Mouse (Mus musculus) yolk sac, embryonic 10.5 days (tissue): ENCODE results near the gene Ctsw.
A peak's percentile ranks its signal among the peaks of the same experiment; 100 is the strongest.

ENCODE experiments used
- DNase-seq: peaks from one replicate; pipeline ENCODE4 v3.0.0-alpha.2; 2017; ENCODE audit warnings: low spot score

Gene Ctsw

GRCm38 (mm10) chr19:5487768-5488550 is 19.7 kb upstream of the Ctsw start, which contains the start of gene Mus81:
Gene Mus81 (minus strand): TSS chr19:5488402.
- DNase-seq: peak; percentile 97

- DNase-seq: no peak
Observed at GRCm38 (mm10) chr19:5486771-5487170, 18.5 kb upstream of the Ctsw start.

GRCm38 (mm10) chr19:5486286-5486685 is 18.0 kb upstream of the Ctsw start:
- DNase-seq: no peak

DNA sequence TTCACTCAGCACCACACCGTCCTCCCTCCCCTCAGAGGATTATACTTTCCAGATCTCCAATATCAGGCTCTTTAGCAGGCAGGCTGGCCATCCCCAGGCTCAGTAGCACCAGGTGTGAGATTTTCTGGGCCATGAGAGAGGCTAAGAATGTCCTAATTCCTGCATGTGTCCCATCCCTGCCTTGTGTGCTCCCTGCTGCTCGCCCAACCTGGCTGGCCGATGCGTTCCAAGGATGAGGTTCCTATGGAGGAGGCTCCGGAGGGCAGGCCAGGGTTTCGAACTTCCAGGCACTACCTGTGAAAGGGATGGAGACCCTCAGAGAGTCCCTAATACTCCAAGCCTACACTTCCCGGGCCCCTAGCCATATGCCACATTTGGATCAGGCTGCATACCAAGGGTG is 17.5 kb upstream of the Ctsw start:
- DNase-seq: no peak

DNA sequence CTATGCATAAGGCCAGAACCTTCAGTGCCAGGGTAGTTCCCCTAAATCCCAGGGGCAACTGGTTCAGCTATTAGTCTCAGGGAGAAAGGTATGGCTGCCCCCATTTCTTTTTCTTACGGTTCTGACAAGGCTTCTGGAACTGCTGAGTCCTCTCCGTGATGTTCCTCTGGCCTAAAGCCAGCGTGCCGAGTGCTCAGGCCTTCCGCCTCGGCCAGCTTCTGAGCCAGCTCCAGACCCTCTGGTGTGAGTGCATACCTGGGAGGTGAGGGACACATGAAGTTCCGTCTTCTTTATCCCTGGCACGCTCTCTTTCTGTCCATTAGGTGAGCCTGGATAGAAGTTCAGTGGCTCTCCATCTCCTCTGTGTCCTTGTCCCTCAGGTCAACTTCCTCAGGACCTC is 17.1 kb upstream of the Ctsw start:
- DNase-seq: no peak

- no peak for DNase-seq
Observed at GRCm38 (mm10) chr19:5484496-5484895, 16.2 kb upstream of the Ctsw start.

DNA sequence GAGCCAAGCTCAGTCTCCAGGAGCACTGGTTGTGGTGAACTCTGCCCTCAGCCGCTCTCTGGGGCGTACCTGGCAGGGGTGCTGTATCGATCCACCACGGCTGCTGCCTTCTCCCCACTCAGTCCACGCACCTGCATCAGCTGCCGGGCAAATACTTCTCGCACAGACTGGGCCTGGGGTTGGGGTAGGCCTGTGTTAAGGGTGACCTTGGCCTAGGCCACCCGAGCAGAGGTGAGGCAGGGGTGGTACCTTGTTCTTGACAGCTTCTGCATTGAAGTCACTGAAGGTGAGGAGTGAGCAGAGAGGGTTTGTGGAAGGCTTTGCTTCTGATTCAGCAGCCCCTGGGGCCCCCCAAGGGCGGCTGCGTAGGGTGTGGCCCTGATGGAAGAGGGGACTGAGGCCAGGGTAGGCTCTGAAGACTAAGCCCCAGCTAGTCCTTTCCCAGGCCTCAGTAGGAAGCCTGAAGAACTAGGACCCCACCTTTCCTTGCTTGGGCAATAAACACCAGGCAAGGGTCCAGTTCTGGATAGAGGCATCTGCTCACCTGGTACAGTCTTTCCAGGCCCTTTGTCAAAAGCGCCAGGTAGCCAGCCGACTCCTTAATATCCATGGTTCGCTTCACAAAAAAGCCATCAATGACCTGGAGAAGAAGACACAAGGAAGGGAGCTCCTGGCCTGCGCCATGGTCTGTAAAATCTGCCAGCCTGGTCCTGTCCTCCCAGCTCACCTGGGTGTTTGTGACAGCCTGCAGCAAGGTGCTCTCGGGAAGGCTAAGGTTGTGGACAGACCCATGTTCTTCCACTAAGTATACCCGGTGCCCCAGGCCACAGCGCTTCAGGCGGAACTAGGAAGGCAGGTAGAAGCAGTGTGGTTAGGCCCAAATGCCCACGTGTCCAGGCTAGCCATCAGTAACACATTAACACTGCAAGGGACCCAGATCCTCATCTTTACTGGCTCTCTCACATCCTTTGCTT is 15.4 kb upstream of the Ctsw start:
- DNase-seq: no peak

- DNase-seq: no peak
Observed at GRCm38 (mm10) chr19:5481398-5481797, 13.1 kb upstream of the Ctsw start.

GRCm38 (mm10) chr19:5480016-5480415 is 11.7 kb upstream of the Ctsw start:
- DNase-seq: no peak

DNA sequence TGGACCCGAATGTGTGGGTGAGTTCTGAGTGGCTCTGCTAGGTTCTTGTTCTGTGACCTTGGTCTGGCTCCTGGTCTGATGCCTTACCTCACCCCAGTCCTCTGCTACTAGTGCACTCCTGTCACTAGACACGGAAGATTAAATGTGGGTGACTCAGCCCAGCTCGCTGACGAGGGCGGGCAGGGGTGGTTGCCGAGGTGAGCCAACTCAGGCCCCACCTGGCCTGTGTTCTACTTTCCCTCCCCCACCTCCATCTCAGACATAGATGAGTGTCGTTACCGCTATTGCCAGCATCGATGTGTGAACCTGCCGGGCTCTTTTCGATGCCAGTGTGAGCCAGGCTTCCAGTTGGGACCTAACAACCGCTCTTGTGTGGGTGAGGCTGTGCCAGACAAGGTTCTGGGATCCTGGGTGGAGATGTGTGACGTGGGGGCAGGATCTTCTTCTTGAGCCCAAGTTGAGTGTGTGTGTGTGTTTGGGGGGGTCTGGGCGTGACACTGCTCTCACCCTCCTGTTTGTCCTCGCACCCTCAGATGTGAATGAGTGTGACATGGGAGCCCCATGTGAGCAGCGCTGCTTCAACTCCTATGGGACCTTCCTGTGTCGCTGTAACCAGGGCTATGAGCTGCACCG is 9.5 kb upstream of the Ctsw start:
- DNase-seq: no peak

DNA sequence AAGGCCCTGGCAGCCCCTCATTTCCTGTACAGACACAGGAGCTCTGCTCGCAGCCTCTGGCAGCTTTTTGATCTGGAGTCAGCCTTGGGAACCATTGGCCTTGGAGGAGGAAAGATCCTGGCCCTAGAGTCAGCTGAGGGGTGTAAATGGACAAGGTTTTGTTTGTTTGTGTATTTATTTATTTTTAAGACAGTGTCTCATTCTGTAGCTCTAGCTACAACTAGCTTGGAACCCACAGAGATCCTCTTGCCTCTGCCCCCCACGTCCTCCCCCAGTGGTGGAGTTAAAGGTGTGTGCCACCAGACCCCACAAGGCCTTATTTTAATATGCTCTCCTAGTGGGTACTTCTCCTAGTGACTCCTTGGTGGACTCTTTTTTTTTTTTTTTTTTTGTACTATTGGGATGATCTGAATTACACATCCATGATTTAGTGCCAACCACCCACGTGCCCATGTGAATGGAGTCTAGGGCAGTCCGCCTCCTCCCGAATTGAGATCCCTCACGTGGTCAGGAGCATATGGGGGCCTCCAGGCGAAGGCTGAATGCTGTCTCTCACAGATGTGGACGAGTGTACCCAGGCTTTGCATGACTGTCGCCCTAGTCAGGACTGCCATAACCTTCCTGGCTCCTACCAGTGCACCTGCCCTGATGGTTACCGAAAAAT is 8.8 kb upstream of the Ctsw start:
- no peak for DNase-seq

GRCm38 (mm10) chr19:5475069-5475714 is 6.9 kb upstream of the Ctsw start:
- DNase-seq: no peak

DNA sequence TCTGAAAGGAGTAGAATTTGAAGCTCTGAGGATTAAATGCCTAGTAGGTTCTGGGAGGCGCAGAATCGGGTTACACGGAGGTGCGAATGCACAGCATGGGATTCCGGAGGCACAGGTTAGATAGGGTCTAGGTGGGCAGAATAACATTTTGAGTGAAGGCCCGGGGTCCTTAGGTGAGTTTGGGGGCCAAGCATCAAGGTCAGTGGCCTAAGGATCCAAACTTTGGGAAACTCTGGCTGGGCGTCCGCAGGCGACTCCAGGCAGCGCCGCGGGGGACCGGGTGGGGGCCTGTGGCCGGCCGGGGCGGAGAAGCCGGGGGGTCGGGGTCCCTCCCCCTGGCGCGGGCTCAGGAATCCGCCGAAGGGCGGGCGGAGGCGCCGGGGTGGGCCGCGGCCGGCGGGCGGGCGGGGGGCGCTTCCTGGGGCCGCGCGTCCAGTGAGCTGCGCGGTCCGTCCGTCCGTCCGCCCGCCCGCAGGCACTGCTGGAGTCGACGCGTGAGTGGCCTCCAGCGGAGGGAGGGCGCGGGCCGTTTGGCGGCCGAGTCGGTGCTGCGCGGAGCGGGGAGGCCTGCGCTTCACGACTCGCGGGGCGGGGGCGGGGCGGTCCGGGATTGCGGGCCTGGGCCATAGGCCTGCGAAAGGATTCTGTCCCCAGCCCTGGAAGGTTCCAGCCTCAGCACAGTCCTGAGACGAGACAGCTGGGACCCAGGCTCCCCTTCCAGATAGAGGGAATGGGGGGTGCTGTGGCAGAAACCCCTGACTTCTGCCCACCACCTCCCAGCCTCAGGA is 6.2 kb upstream of the Ctsw start:
- peak; percentile 65 for DNase-seq

DNA sequence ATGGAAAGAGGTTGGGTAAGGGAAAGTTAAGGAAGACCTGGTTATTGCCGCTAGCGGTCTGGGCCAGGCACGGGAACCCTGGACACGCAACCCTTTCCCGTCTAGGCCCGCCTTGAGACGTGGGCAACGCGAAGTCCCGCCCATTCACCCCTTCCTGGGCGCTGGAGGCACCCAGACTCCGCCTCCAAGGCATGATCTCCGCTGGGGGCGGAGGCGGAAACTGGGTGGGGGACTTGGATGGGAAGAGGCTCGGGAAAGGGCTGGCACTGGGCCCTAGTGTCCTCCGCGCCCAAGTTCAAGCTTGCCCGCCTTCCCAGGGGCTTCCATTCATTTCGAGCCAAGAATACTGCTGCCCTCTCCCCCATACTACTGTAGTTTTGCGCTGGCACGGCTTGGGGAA is 5.4 kb upstream of the Ctsw start, which contains the start of gene Efemp2:
Efemp2 (plus strand) TSS at position 235 of the 400 bp plus-strand sequence.
- DNase-seq: peak; percentile 87

DNA sequence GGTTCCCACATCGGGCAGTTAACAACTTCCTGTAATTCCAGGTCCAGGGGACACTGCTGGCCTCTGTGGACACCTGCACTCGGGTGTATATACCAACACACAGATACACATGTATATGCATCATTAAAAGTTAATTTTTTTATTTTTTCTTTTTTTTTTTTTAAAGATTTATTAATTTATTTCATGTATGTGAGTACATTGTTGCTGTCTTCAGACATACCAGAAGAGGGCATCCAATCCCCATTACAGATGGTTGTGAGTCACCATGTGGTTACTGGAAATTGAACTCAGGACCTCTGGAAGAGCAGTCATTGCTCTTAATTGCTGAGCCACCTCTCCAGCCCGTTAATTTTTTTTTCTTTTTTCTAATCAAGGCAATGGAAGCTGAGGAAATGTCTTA is 4.5 kb upstream of the Ctsw start:
- no peak for DNase-seq

- no peak for DNase-seq
Observed at GRCm38 (mm10) chr19:5471846-5472245, 3.5 kb upstream of the Ctsw start.

- DNase-seq: no peak
Observed at GRCm38 (mm10) chr19:5466916-5467500, 1.3 kb downstream of the Ctsw start.

DNA sequence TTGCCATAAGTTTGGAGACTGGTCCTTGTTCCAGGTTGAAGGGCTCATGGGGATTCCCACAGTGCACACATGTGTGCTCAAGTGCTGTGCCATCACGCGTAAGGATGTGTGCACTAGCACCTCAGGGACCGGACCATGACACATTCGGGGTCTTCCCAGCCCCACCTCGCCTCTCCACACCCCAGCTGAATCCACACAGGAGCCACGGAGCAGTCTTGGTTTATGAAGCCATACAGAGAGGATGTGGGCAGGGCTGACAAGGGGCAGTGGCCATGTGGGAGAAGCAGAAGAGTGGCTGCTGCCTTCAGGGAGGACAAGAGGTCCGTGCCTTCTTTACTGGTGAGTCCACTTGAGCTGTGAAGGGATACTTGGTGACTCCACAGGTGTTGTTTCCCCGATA is 3.3 kb downstream of the Ctsw start:
- no peak for DNase-seq

DNA sequence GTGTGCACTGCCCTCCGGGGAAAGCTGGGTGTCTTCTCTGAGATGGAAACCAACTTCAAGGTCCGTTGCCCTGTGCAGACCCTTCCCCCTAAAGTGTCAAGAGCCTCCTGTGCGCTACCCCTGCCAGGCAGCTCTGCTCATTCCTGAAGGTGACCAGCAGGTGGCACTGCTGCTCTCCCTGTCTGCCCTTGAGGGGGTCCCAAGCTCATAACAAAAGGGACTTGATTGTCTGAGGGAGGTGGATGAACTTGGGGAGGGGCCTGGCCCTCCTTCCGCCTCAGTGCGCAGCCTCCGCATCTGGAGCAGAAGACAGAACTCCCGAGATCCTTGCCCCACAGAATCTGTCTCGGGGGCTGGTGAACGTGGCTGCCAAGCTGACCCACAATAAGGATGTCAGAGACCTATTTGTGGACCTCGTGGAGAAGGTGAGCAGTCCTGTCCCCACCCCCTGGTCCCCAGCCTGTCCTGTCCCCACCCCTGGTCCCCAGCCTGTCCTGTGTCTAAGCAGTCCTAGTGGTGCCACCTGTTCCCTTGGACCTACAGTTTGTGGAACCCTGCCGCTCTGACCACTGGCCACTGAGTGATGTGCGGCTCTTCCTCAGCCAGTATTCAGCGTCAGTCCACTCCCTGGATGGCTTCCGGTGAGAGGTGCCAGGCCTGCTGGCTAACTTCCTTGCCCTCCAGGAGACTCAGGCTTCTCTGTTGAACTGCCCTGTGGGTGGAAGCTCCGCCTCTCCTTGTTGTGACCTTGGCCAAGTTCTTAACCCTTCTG is 4.3 kb downstream of the Ctsw start:
- DNase-seq: no peak
